Mouse (Mus musculus) limb, embryonic 14.5 days (tissue): ENCODE measurements around the gene 4930550C14Rik. TPM values are rescaled to one million over a fixed set of nuclear protein-coding genes. Genes with fewer than 3 reads are reported as not detected.

Experiments
- ATAC-seq: fragments of 200-750 bp; cut with Nextera tagmentation; 2 replicates; pipeline ENCODE4 v1.8.0; 2017; ENCODE audit warnings: low read depth, moderate number of reproducible peaks, moderate TSS enrichment; ENCODE audit not compliant: low FRiP score
- DNase-seq: peaks from one replicate; pipeline ENCODE4 v3.0.0-alpha.2; 2015; ENCODE audit warnings: low spot score
- H3K27ac ChIP-seq: fragments of 300-500 bp; sonication (generic); replicated peaks from 2 replicates; pipeline ENCODE4 v1.5.1; 2014; ENCODE audit warnings: low read depth, mild to moderate bottlenecking, low read length, moderate library complexity, mixed read lengths
- H3K27me3 ChIP-seq: fragments of 300-500 bp; sonication (generic); 2 replicates; pipeline ENCODE4 v1.6.1; 2014; ENCODE audit warnings: low read length, mixed read lengths; ENCODE audit not compliant: control insufficient read depth, insufficient read depth
- H3K36me3 ChIP-seq: fragments of 300-500 bp; sonication (generic); 2 replicates; pipeline ENCODE4 v1.6.1; 2014; ENCODE audit warnings: mild to moderate bottlenecking, low read length, moderate library complexity, mixed read lengths; ENCODE audit not compliant: control insufficient read depth, insufficient read depth
- H3K4me1 ChIP-seq: fragments of 300-500 bp; sonication (generic); 2 replicates; pipeline ENCODE4 v1.6.1; 2014; ENCODE audit warnings: antibody characterized with exemption, low read length, mixed read lengths; ENCODE audit not compliant: control insufficient read depth, insufficient read depth
- H3K4me2 ChIP-seq: fragments of 300-500 bp; sonication (generic); replicated peaks from 2 replicates; pipeline ENCODE4 v1.6.1; 2014; ENCODE audit warnings: low read depth, mild to moderate bottlenecking, low read length, moderate library complexity; ENCODE audit not compliant: severe bottlenecking
- H3K4me3 ChIP-seq: fragments of 300-500 bp; sonication (generic); replicated peaks from 2 replicates; pipeline ENCODE4 v1.5.1; 2014; ENCODE audit warnings: low read length
- H3K9ac ChIP-seq: fragments of 300-500 bp; sonication (generic); 2 replicates; pipeline ENCODE4 v1.6.1; 2014; ENCODE audit warnings: mild to moderate bottlenecking, low read depth, low read length, moderate library complexity; ENCODE audit not compliant: severe bottlenecking
- H3K9me3 ChIP-seq: fragments of 300-500 bp; sonication (generic); 2 replicates; pipeline ENCODE4 v1.6.1; 2016; ENCODE audit warnings: low read length; ENCODE audit not compliant: control insufficient read depth
- POLR2A ChIP-seq: fragments of 200-500 bp; IDR thresholded peaks from 2 replicates; pipeline ENCODE4 v1.8.0; 2012; ENCODE audit warnings: inconsistent platforms, mild to moderate bottlenecking, moderate library complexity, borderline replicate concordance; ENCODE audit not compliant: insufficient read depth, insufficient read length; ENCODE audit errors: extremely low read depth
- WGBS: fragments of 180-500 bp; shearing (Covaris S2); extraction: QIAGEN DNeasy Blood & Tissue Kit; methylation state at CpG from one replicate; pipeline ENCODE4 v1.1.7; 2014; 5-methylcytosine and 5-hydroxymethylcytosine counted together
- polyA plus RNA-seq, 2 experiments: library from polyadenylated mRNA; depleted of rRNA in 1 of 2; stranded (reverse) in 1 of 2; unstranded in 1 of 2; fragments of >200 nt; fragmentation: Nextera tagmentation in 1 of 2; extraction: Ambion mirVana in 1 of 2; gene quantifications; 2 replicates each; pipeline versions ENCODE4 v1.2.1 to v1.2.3; 2012 to 2014

4930550C14Rik gene
- polyA plus RNA-seq, 2 experiments = 0.80 to 1.3 TPM

DNA sequence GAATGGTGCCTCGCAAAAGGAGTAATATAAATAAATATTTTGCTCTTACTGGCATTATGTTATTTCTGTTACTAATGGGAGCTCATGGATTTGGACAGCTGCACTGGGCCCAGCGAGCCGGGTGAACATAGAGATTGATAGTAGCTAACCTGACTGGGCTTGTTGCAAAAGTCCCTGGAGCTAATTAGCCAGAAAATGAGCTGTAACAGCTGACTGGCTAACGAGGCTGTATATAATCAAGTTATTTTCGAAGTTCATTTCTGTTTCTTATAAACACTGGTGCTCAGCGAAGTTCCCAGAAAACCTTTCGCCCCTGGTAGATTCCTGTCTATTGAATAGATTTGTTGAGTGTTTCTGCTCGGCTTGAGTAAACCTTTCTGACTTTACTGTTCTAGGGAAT is 866 bp downstream of the 4930550C14Rik start:
- H3K36me3 ChIP-seq = no peaks in the 10 kb centered on the region; the same call in 1 of the 2 replicates
- ATAC-seq (no peak), DNase-seq (no peak)
- TF ChIP-seq POLR2A = no peak
- no peak overlapping the region; the same call in 1 of the 2 replicates for H3K9ac ChIP-seq
- H3K4me1 ChIP-seq = peaks cover 19% of the 10 kb centered on the region
- 0 out of 2 replicates have a peak overlapping the region, but pooled peaks have one; percentile 54 for H3K27ac ChIP-seq
- peak overlapping the region; percentile 49 for H3K4me2 ChIP-seq
- no peaks in the 10 kb centered on the region for H3K9me3 ChIP-seq
- no peaks in the 10 kb centered on the region for H3K27me3 ChIP-seq
- 31% methylated on average over 8 of the region's 8 CpGs for WGBS
- no peak overlapping the region for H3K4me3 ChIP-seq

DNA sequence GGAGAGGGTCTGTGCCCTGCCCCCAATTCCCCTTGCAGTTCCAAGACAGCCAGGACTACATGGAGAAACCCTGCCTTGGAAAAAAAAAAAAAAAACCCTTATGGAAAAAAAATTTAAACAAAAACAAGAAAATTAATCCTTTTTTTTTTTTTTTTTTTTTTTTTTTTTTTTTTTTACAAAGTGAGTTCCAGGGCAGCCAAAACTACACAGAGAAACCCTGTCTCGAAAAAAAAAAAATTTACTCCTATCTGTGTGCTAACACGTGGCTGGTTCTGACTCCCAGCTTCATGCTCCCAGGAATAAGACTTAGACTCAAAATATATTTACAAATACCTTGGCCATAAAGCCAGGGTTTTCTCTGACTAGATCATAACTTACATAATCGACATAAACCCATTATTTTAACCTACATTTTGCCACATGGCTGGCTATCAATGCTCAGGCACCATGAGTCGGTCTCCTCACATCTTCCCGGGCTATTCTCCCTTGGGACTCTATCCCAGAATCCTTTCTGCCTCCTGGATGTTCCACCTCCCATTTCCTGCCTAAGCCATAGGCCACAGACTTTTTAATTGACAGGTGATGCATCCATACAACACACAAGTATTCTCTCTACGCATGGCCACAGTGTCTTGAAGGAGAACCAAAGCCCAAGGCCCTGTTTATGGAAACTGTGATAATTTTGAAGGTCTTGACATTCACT is 2.1 kb downstream of the 4930550C14Rik start:
- ATAC-seq (no peak), DNase-seq (no peak)
- TF ChIP-seq POLR2A = no peak
- Histone ChIP-seq H3K27ac (peak overlapping the region; percentile 84; the same call in 1 of the 2 replicates), H3K27me3 (no peaks in the 10 kb centered on the region), H3K9ac (no peak overlapping the region), H3K4me3 (0 out of 2 replicates have a peak overlapping the region, but pooled peaks have one; percentile 41), H3K9me3 (no peaks in the 10 kb centered on the region), H3K4me2 (peak overlapping the region; percentile 69; the same call in 1 of the 2 replicates), H3K4me1 (peaks cover 19% of the 10 kb centered on the region), H3K36me3 (no peaks in the 10 kb centered on the region; the same call in 1 of the 2 replicates)
- 83% methylated on average over 6 of the region's 6 CpGs for WGBS

DNA sequence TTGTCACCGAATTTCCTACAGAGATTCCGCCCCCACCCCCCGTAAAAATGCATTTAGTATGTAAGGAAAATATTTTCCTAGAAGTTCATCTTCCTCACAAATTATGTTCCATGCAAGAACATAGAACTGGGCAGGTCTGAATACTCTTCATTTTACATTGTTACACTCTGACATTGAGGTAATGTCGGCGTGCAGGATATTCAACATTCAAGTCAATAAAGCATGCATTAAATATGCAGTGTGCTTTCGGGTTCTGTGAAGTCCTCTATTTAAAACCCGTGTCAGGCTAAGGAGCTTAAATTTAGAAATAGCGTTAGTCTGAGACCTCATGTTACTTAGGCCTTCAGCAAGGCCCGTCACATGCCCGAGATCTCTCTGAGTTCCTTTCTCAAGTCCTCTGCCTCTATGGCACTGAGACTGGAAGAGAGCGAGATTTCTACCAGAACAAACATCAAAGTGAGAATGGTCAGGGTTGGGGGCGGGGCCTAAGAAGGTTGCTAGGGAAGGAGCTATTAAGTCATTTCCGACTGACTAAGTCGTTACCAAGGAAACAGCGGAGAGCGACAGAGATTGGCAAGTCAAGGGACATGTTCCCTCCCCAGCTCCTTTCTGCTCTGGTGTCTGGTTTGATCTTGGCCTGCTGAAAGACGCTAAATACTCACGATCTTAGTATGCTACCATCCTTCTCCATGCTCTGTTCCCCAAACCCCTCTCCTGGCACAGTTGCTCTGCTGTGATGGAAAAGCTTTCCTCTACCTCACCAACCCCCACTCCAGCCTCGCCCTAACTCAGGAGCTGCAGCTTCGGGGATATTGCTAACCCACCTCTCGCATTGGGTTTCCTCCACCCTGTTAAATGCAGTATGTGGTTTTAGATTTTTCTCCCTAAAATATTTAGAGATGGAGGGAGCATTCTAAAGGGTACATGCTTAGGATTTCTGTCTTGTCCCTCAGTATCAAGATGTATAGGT is 2.9 kb downstream of the 4930550C14Rik start:
- H3K9ac ChIP-seq = peak overlapping the region; percentile 45
- H3K36me3 ChIP-seq = no peaks in the 10 kb centered on the region
- 0 out of 2 replicates have a peak, but pooled peaks have one; percentile 32 for TF ChIP-seq POLR2A
- H3K4me3 ChIP-seq = peak overlapping the region; percentile 41
- ATAC-seq (peak; percentile 87), DNase-seq (peak; percentile 95)
- WGBS = 24% methylated on average over 21 of the region's 21 CpGs
- H3K27ac ChIP-seq = peak overlapping the region; percentile 84
- H3K4me2 ChIP-seq = peak overlapping the region; percentile 69
- no peaks in the 10 kb centered on the region for H3K9me3 ChIP-seq
- no peaks in the 10 kb centered on the region for H3K27me3 ChIP-seq
- peaks cover 19% of the 10 kb centered on the region for H3K4me1 ChIP-seq

DNA sequence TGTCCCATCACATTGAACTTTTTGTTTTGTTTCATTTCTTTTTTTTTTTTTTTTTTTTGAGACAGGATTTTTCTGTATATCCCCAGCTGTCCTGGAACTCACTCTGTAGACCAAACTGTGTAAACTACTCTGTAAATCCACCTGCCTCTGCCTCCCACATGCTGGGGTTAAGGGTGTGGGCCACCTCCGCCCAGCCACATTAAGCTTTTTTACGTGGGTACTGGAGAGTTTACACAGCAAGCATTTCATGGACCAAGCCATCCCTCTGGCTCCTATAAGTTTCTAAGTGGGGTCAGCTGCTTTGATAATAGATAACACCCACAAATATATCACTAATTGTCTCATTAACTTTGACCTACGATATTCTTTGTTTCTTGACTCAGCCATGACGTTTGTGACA is 6.4 kb downstream of the 4930550C14Rik start:
- TF ChIP-seq POLR2A = no peak

DNA sequence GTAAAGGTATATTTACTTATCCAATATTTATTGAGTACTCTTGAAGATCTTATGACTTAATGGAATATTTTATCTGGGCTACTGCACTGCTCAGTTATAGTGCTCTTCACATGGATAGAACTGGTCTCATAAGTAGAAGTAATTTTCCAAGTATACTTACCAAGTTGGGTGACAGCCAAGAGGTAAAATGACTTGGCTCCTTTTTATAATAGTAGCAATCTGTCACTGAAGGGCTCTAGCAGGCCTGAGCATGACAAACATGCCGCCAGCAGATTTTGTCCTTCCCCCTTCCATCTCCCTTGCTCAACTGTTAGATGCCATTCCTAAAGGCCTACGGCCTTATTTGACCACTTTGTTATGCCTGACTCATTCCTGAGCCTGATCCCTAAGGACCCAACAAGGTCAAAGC is 6.8 kb downstream of the 4930550C14Rik start:
- no peaks in the 10 kb centered on the region for H3K9me3 ChIP-seq
- no peak overlapping the region for H3K9ac ChIP-seq
- WGBS = 67% methylated on average over 2 of the region's 2 CpGs
- H3K4me1 ChIP-seq = peaks cover 9% of the 10 kb centered on the region
- no peak overlapping the region for H3K4me2 ChIP-seq
- TF ChIP-seq POLR2A = no peak
- ATAC-seq (no peak), DNase-seq (peak; percentile 12)
- no peaks in the 10 kb centered on the region for H3K27me3 ChIP-seq
- H3K4me3 ChIP-seq = no peak overlapping the region
- no peaks in the 10 kb centered on the region for H3K36me3 ChIP-seq
- H3K27ac ChIP-seq = no peak overlapping the region

More for the DNA sequence above, 6.4 kb downstream of the 4930550C14Rik start:
- Histone ChIP-seq H3K27me3 (no peaks in the 10 kb centered on the region), H3K4me2 (no peak overlapping the region), H3K4me1 (peaks cover 9% of the 10 kb centered on the region), H3K27ac (no peak overlapping the region), H3K36me3 (no peaks in the 10 kb centered on the region), H3K9ac (no peak overlapping the region), H3K4me3 (no peak overlapping the region), H3K9me3 (no peaks in the 10 kb centered on the region)
- DNase-seq (no peak), ATAC-seq (no peak)
- 68% methylated on average over 4 of the region's 4 CpGs for WGBS
